Mouse (Mus musculus): ENCODE data around the gene Ggt6. TPM values are rescaled to one million over a fixed set of nuclear protein-coding genes. Genes with fewer than 3 reads are reported as not detected.

The Ggt6 gene
- total and polyA plus RNA-seq, 3 experiments: 0.04 TPM; not detected in 2

- H3K9ac ChIP-seq (ENCODE audit: control insufficient read depth, low read depth, low read length, poor library complexity, severe bottlenecking): peak overlapping the region; percentile 48
- no peak for DNase-seq (ENCODE audit: low read depth, low spot score)
- no peaks in the 10 kb centered on the region for H3K27me3 ChIP-seq (ENCODE audit: control insufficient read depth in 1 of 2, insufficient read depth in 2 of 2, low read length in 2 of 2)
- TF ChIP-seq ELF1 (IDR thresholded peaks at IDR 0.05; ENCODE audit: low read depth, low read length) (0 out of 2 replicates have a peak, but pooled peaks have one; percentile 18), POLR2AphosphoS2 (IDR thresholded peaks at IDR 0.05; ENCODE audit: low read length) (no peak), USF2 (IDR thresholded peaks at IDR 0.05; ENCODE audit: borderline replicate concordance in 1 of 2, insufficient read depth in 1 of 2, low read depth in 1 of 2, low read length in 2 of 2) (no peak), MAZ (IDR thresholded peaks at IDR 0.05; ENCODE audit: low read depth, low read length) (peak; percentile 20; the same call in 1 of the 2 replicates)
- peaks cover 0 to 15% of the 10 kb centered on the region in 2 experiments; a peak in 2 of 4 replicates for H3K36me3 ChIP-seq (ENCODE audit: control insufficient read depth in 1 of 2, insufficient read depth in 2 of 2, low read length in 2 of 2)
- peaks cover 14 to 24% of the 10 kb centered on the region in 2 experiments for H3K4me1 ChIP-seq (ENCODE audit: control insufficient read depth in 1 of 2, insufficient read depth in 2 of 2, low read length in 2 of 2)
- H3K79me2 ChIP-seq (ENCODE audit: control insufficient read depth, insufficient read depth, low read length, poor library complexity): no peaks in the 10 kb centered on the region
- H3K4me3 ChIP-seq (ENCODE audit: control insufficient read depth in 1 of 2, insufficient read depth in 1 of 2, low read depth in 2 of 2, low read length in 2 of 2): no peak overlapping the region
- H3K9me3 ChIP-seq (replicated peaks; ENCODE audit: insufficient read depth, low read length): no peaks in the 10 kb centered on the region
- H3K27ac ChIP-seq (ENCODE audit: control insufficient read depth, low read depth, low read length): peak overlapping the region; percentile 33
Observed at GRCm38 (mm10) chr11:72457995-72458496, 22.7 kb downstream of the Ggt6 start.

- Histone ChIP-seq H3K9me3 (replicated peaks; ENCODE audit: insufficient read depth, low read length) (no peaks in the 10 kb centered on the region), H3K9ac (ENCODE audit: control insufficient read depth, low read depth, low read length, poor library complexity, severe bottlenecking) (peak overlapping the region; percentile 48), H3K79me2 (ENCODE audit: control insufficient read depth, insufficient read depth, low read length, poor library complexity) (no peaks in the 10 kb centered on the region), H3K4me3 (ENCODE audit: control insufficient read depth in 1 of 2, insufficient read depth in 1 of 2, low read depth in 2 of 2, low read length in 2 of 2) (no peak overlapping the region), H3K27ac (ENCODE audit: control insufficient read depth, low read depth, low read length) (peak overlapping the region; percentile 33), H3K36me3 (ENCODE audit: control insufficient read depth in 1 of 2, insufficient read depth in 2 of 2, low read length in 2 of 2) (peaks cover 0 to 15% of the 10 kb centered on the region in 2 experiments; a peak in 2 of 4 replicates), H3K4me1 (ENCODE audit: control insufficient read depth in 1 of 2, insufficient read depth in 2 of 2, low read length in 2 of 2) (peaks cover 14 to 24% of the 10 kb centered on the region in 2 experiments), H3K27me3 (ENCODE audit: control insufficient read depth in 1 of 2, insufficient read depth in 2 of 2, low read length in 2 of 2) (no peaks in the 10 kb centered on the region)
- DNase-seq (ENCODE audit: low read depth, low spot score): peak; percentile 71
- TF ChIP-seq ZKSCAN1 (IDR thresholded peaks at IDR 0.05; ENCODE audit: low read depth, low read length) (no peak), MAZ (IDR thresholded peaks at IDR 0.05; ENCODE audit: low read depth, low read length) (peak; percentile 4; the same call in 1 of the 2 replicates), GATA1 (IDR thresholded peaks at IDR 0.05; ENCODE audit: low read depth, low read length) (peak; percentile 81), ZMIZ1 (IDR thresholded peaks at IDR 0.05; ENCODE audit: low read depth, low read length) (no peak), E2F4 (IDR thresholded peaks at IDR 0.05; ENCODE audit: borderline replicate concordance, low read depth, low read length) (no peak), ETS1 (IDR thresholded peaks at IDR 0.05; ENCODE audit: low read depth, low read length) (peak; percentile 59), TCF12 (IDR thresholded peaks at IDR 0.05; ENCODE audit: low read depth, low read length) (peak; percentile 79), MEF2A (IDR thresholded peaks at IDR 0.05; ENCODE audit: extremely low read depth, insufficient replicate concordance, low read depth, low read length, poor library complexity, severe bottlenecking) (no peak), TBP (IDR thresholded peaks at IDR 0.05; ENCODE audit: low read depth, low read length) (no peak), POLR2AphosphoS5 (IDR thresholded peaks at IDR 0.05; ENCODE audit: borderline replicate concordance, low read depth, low read length) (no peak), EP300 (IDR thresholded peaks at IDR 0.05; ENCODE audit: low read depth in 1 of 2, low read length in 2 of 2) (peak in 1 of 2 experiments; percentile 65; a peak in 3 of 4 replicates), MXI1 (IDR thresholded peaks at IDR 0.05; ENCODE audit: low read depth, low read length) (peak; percentile 60), ZC3H11A (IDR thresholded peaks at IDR 0.05; ENCODE audit: low read depth, low read length) (no peak), HCFC1 (IDR thresholded peaks at IDR 0.05; ENCODE audit: low read depth, low read length) (0 out of 2 replicates have a peak, but pooled peaks have one; percentile 18), TAL1 (IDR thresholded peaks at IDR 0.05; ENCODE audit: low read length) (peak; percentile 44; the same call in 1 of the 2 replicates)
Observed at GRCm38 (mm10) chr11:72458502-72458901, 23.2 kb downstream of the Ggt6 start.

Data from MEL (cell line).